Mouse (Mus musculus) T-cell, adult 2 months (primary cell): ENCODE results near the gene Bcas1.

ENCODE experiments used
- DNase-seq: peaks from one replicate; pipeline ENCODE4 v3.0.0; 2022; ENCODE audit warnings: low spot score

The Bcas1 gene

GRCm38 (mm10) chr2:170418748-170419147 lies 8.9 kb downstream of the Bcas1 start:
- no peak for DNase-seq

- DNase-seq: no peak
These were observed 16.0 kb downstream of the Bcas1 start for GRCm38 (mm10) chr2:170411490-170412168.

- DNase-seq: no peak
These were observed 16.8 kb downstream of the Bcas1 start for GRCm38 (mm10) chr2:170410677-170411489.

- DNase-seq: no peak
These were observed 21.2 kb downstream of the Bcas1 start for GRCm38 (mm10) chr2:170406438-170406837.

GRCm38 (mm10) chr2:170404781-170405573 lies 22.7 kb downstream of the Bcas1 start:
- no peak for DNase-seq

GRCm38 (mm10) chr2:170403666-170404385 lies 23.8 kb downstream of the Bcas1 start:
- no peak for DNase-seq

GRCm38 (mm10) chr2:170401211-170401799 lies 26.3 kb downstream of the Bcas1 start:
- peak; percentile 56 for DNase-seq

- no peak for DNase-seq
These were observed 27.0 kb downstream of the Bcas1 start for GRCm38 (mm10) chr2:170400666-170401065.

- DNase-seq: no peak
These were observed 35.7 kb downstream of the Bcas1 start for GRCm38 (mm10) chr2:170391994-170392393.

- no peak for DNase-seq
These were observed 39.3 kb downstream of the Bcas1 start for GRCm38 (mm10) chr2:170388320-170388719.

GRCm38 (mm10) chr2:170385556-170385955 lies 42.1 kb downstream of the Bcas1 start:
- DNase-seq: no peak

- DNase-seq: no peak
These were observed 42.9 kb downstream of the Bcas1 start for GRCm38 (mm10) chr2:170384770-170385169.

- DNase-seq: no peak
These were observed 54.3 kb downstream of the Bcas1 start for GRCm38 (mm10) chr2:170373391-170373790.

- no peak for DNase-seq
These were observed 62.0 kb downstream of the Bcas1 start for GRCm38 (mm10) chr2:170365676-170366075.

GRCm38 (mm10) chr2:170365271-170365670 lies 62.4 kb downstream of the Bcas1 start:
- no peak for DNase-seq

GRCm38 (mm10) chr2:170356667-170357374 lies 70.8 kb downstream of the Bcas1 start:
- DNase-seq: peak; percentile 19

GRCm38 (mm10) chr2:170354963-170355367 lies 72.7 kb downstream of the Bcas1 start:
- DNase-seq: peak; percentile 39

GRCm38 (mm10) chr2:170352273-170352672 lies 75.4 kb downstream of the Bcas1 start:
- no peak for DNase-seq

- no peak for DNase-seq
These were observed 75.8 kb downstream of the Bcas1 start for GRCm38 (mm10) chr2:170351847-170352246.

GRCm38 (mm10) chr2:170349784-170350183 lies 77.9 kb downstream of the Bcas1 start:
- DNase-seq: no peak

- peak; percentile 8 for DNase-seq
These were observed 78.5 kb downstream of the Bcas1 start for GRCm38 (mm10) chr2:170349096-170349495.
